Mouse (Mus musculus): ENCODE results near the gene Mms19. TPM values are rescaled to one million over a fixed set of nuclear protein-coding genes. Genes with fewer than 3 reads are reported as not detected.

Mms19 gene
- polyA plus RNA-seq, 1 experiment = 54.9 TPM

DNA sequence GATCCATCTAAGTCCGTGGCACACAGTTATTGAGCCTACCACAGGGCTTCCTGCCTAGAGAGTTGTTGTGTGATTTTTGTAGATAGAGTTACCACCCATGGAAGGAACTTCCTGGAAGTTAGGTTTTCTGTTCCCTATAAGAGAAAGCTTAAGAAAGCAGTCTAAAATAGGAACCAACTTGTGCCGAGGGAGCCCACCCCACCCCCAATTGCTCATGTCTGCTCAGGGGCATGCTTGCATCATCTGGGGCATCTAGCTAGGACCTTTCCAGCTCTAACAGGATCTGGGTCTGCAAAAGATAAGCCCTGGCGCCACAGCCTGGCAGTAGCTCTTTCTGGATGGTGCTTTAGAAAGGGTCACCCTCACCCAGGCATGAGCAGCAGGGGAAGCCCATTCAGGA, 24.7 kb upstream of the Mms19 start:
- WGBS = 88% methylated on average over 3 of the region's 3 CpGs

DNA sequence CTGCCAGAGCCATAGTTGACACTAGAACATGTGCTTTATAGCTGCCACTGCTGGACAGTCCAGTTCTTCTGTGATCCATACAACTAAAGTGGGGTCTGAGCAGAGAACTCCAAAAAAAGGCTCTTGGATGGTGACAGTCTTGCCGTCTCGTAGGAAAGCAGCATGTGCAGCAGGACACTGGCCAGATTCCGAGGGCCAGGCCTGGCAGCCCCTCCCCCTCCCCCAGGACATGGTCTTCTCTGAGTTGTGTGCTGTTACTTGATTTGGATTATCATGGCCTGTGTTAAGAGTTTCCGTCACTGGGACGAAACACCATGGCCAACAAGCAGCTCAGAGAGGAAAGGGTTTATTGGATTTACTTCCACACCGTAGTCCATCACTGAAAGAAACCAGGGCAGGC, 23.3 kb upstream of the Mms19 start:
- Histone ChIP-seq H3K27ac (ENCODE audit: insufficient read depth, low read length) (no peak overlapping the region), H3K4me1 (ENCODE audit: control insufficient read depth, insufficient read depth, low read length) (peaks cover 26% of the 10 kb centered on the region), H3K4me3 (replicated peaks; ENCODE audit: insufficient read depth, low read depth, low read length) (no peak overlapping the region), H3K27me3 (ENCODE audit: control insufficient read depth, insufficient read depth, low read length) (no peaks in the 10 kb centered on the region)
- DNase-seq = no peak
- no peak for TF ChIP-seq CTCF (IDR thresholded peaks at IDR 0.05; ENCODE audit: borderline replicate concordance, insufficient read depth, low read depth, low read length)
- no peak for TF ChIP-seq POLR2A (IDR thresholded peaks at IDR 0.05; ENCODE audit: borderline replicate concordance, insufficient read depth, low read length)
- WGBS = 53% methylated on average over 6 of the region's 6 CpGs

More for the DNA sequence above, 24.7 kb upstream of the Mms19 start:
- H3K4me3 ChIP-seq (replicated peaks; ENCODE audit: insufficient read depth, low read depth, low read length) = no peak overlapping the region
- H3K27ac ChIP-seq (ENCODE audit: insufficient read depth, low read length) = no peak overlapping the region
- TF ChIP-seq POLR2A (IDR thresholded peaks at IDR 0.05; ENCODE audit: borderline replicate concordance, insufficient read depth, low read length) (no peak), CTCF (IDR thresholded peaks at IDR 0.05; ENCODE audit: borderline replicate concordance, insufficient read depth, low read depth, low read length) (no peak)
- no peak for DNase-seq
- H3K4me1 ChIP-seq (ENCODE audit: control insufficient read depth, insufficient read depth, low read length) = peaks cover 32% of the 10 kb centered on the region
- H3K27me3 ChIP-seq (ENCODE audit: control insufficient read depth, insufficient read depth, low read length) = no peaks in the 10 kb centered on the region

- 93% methylated on average over 12 of the region's 12 CpGs for WGBS
Observed at GRCm38 (mm10) chr19:42001253-42001980, 20.5 kb upstream of the Mms19 start.

GRCm38 (mm10) chr19:42000446-42000958, 19.5 kb upstream of the Mms19 start:
- Histone ChIP-seq H3K4me3 (replicated peaks; ENCODE audit: insufficient read depth, low read depth, low read length) (no peak overlapping the region), H3K27ac (ENCODE audit: insufficient read depth, low read length) (no peak overlapping the region), H3K27me3 (ENCODE audit: control insufficient read depth, insufficient read depth, low read length) (no peaks in the 10 kb centered on the region), H3K4me1 (ENCODE audit: control insufficient read depth, insufficient read depth, low read length) (peaks cover 24% of the 10 kb centered on the region)
- WGBS = 60% methylated on average over 4 of the region's 4 CpGs
- no peak for DNase-seq
- no peak for TF ChIP-seq CTCF (IDR thresholded peaks at IDR 0.05; ENCODE audit: borderline replicate concordance, insufficient read depth, low read depth, low read length)
- no peak for TF ChIP-seq POLR2A (IDR thresholded peaks at IDR 0.05; ENCODE audit: borderline replicate concordance, insufficient read depth, low read length)

More at GRCm38 (mm10) chr19:42001253-42001980, 20.5 kb upstream of the Mms19 start:
- H3K27ac ChIP-seq (ENCODE audit: insufficient read depth, low read length) = no peak overlapping the region
- TF ChIP-seq CTCF (IDR thresholded peaks at IDR 0.05; ENCODE audit: borderline replicate concordance, insufficient read depth, low read depth, low read length) (no peak), POLR2A (IDR thresholded peaks at IDR 0.05; ENCODE audit: borderline replicate concordance, insufficient read depth, low read length) (no peak)
- DNase-seq = no peak
- no peaks in the 10 kb centered on the region for H3K27me3 ChIP-seq (ENCODE audit: control insufficient read depth, insufficient read depth, low read length)
- peaks cover 24% of the 10 kb centered on the region for H3K4me1 ChIP-seq (ENCODE audit: control insufficient read depth, insufficient read depth, low read length)
- H3K4me3 ChIP-seq (replicated peaks; ENCODE audit: insufficient read depth, low read depth, low read length) = no peak overlapping the region

DNA sequence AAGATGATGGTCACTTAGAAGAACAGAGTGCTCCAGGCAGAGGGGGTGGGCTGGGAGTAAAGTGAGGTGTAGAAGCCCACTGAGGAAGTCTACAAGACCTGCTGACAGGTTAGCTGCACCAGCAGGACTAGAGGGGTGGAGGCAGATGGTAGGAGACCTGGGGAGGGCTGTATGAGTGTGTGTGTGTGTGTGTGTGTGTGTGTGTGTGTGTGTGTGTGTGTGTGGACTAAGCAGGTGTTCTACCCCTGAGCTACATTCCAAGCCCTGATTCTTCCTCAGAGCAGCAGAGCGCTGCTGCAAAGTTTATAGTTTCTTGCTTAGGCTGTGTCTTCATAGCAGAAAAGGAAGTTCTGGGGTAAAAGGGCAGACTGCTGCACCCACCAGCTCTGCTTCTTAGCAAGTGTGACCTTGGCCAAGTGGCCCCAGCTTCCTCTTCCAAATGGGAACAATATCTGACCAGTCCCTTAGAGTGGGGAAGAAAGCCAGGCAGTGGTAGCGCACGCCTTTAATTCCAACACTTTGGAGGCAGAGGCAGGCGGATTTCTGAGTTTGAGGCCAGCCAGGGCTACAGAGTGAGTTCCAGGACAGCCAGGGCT, 18.8 kb upstream of the Mms19 start:
- H3K27me3 ChIP-seq (ENCODE audit: control insufficient read depth, insufficient read depth, low read length) = no peaks in the 10 kb centered on the region
- H3K4me1 ChIP-seq (ENCODE audit: control insufficient read depth, insufficient read depth, low read length) = peaks cover 21% of the 10 kb centered on the region
- H3K4me3 ChIP-seq (replicated peaks; ENCODE audit: insufficient read depth, low read depth, low read length) = no peak overlapping the region
- no peak for DNase-seq
- 96% methylated on average over 4 of the region's 4 CpGs for WGBS
- TF ChIP-seq CTCF (IDR thresholded peaks at IDR 0.05; ENCODE audit: borderline replicate concordance, insufficient read depth, low read depth, low read length) = no peak
- TF ChIP-seq POLR2A (IDR thresholded peaks at IDR 0.05; ENCODE audit: borderline replicate concordance, insufficient read depth, low read length) = no peak
- no peak overlapping the region for H3K27ac ChIP-seq (ENCODE audit: insufficient read depth, low read length)

DNA sequence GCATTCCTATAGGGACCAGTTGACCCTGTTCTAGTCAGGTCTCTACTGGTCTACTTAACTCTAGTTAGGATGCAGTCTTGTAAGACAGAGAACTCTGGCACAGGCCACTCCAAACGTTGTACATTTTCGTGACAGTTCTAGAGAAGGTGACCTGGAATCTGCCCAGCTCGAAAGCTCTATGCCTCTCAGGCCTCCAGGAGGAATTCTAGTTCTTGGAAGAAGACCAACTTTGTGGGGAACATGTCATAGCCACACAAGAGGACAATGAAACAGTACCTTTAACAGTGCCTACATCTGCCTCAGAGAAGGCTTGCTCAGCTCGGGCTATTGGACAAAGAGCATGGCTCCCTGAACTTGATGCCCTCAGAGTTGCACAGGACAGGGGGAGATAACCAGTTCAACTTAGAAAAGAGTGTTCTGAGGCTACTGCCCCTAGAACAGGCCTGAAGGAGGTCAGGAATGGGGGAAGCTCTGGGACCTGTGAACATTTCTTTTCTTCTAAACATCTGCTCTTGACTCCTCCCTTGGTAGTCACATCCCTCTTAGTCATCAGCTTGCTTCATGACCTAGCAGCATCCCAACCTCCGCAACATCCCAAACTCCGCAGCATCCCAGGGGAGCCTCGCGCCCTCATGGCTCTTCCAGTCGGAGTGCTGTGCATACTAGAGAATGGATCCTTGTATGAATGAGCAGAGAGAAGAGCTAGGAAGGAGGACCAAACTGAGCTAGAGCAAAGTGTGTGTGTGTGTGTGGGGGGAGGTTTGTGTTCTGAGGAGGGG, 18.0 kb upstream of the Mms19 start:
- WGBS = 62% methylated on average over 9 of the region's 9 CpGs
- TF ChIP-seq POLR2A (IDR thresholded peaks at IDR 0.05; ENCODE audit: borderline replicate concordance, insufficient read depth, low read length) = no peak
- no peak for TF ChIP-seq CTCF (IDR thresholded peaks at IDR 0.05; ENCODE audit: borderline replicate concordance, insufficient read depth, low read depth, low read length)
- Histone ChIP-seq H3K4me3 (replicated peaks; ENCODE audit: insufficient read depth, low read depth, low read length) (no peak overlapping the region), H3K27ac (ENCODE audit: insufficient read depth, low read length) (no peak overlapping the region), H3K4me1 (ENCODE audit: control insufficient read depth, insufficient read depth, low read length) (peaks cover 18% of the 10 kb centered on the region), H3K27me3 (ENCODE audit: control insufficient read depth, insufficient read depth, low read length) (no peaks in the 10 kb centered on the region)
- peak in 1 of 2 experiments; percentile 59 for DNase-seq

- H3K27me3 ChIP-seq (ENCODE audit: control insufficient read depth, insufficient read depth, low read length) = no peaks in the 10 kb centered on the region
- H3K4me1 ChIP-seq (ENCODE audit: control insufficient read depth, insufficient read depth, low read length) = peaks cover 18% of the 10 kb centered on the region
- no peak overlapping the region for H3K27ac ChIP-seq (ENCODE audit: insufficient read depth, low read length)
- TF ChIP-seq POLR2A (IDR thresholded peaks at IDR 0.05; ENCODE audit: borderline replicate concordance, insufficient read depth, low read length) (no peak), CTCF (IDR thresholded peaks at IDR 0.05; ENCODE audit: borderline replicate concordance, insufficient read depth, low read depth, low read length) (no peak)
- no peak for DNase-seq
- no peak overlapping the region for H3K4me3 ChIP-seq (replicated peaks; ENCODE audit: insufficient read depth, low read depth, low read length)
- 90% methylated on average over 10 of the region's 10 CpGs for WGBS
Observed at GRCm38 (mm10) chr19:41997090-41997489, 16.1 kb upstream of the Mms19 start.

All from cerebellum, adult 2 months (tissue).